Mouse (Mus musculus) bone marrow, adult 2 months (tissue): Measurements from ENCODE around the gene Gcnt7. TPM values are rescaled to one million over a fixed set of nuclear protein-coding genes. Genes with fewer than 3 reads are reported as not detected.

Experiments used
- H3K27ac ChIP-seq: fragments of 200-500 bp; 2 replicates; pipeline ENCODE4 v1.5.1; 2012; ENCODE audit warnings: low read depth, mild to moderate bottlenecking, control low read depth, inconsistent platforms, low read length; ENCODE audit not compliant: control insufficient read depth, poor library complexity, insufficient read depth
- H3K4me1 ChIP-seq: fragments of 200-500 bp; 2 replicates; pipeline ENCODE4 v1.6.1; 2011; ENCODE audit warnings: low read length; ENCODE audit not compliant: control insufficient read depth, insufficient read depth
- H3K4me3 ChIP-seq: fragments of 200-500 bp; replicated peaks from 2 replicates; pipeline ENCODE3; 2011; ENCODE audit warnings: mild to moderate bottlenecking, low read depth, low read length, control low read depth; ENCODE audit not compliant: control insufficient read depth
- CTCF ChIP-seq: fragments of 200-500 bp; IDR thresholded peaks from 2 replicates; pipeline ENCODE4 v1.5.1; 2011; ENCODE audit warnings: low read length, control low read depth; ENCODE audit not compliant: control insufficient read depth, insufficient read depth
- POLR2A ChIP-seq: fragments of 200-500 bp; IDR thresholded peaks from 2 replicates; pipeline ENCODE4 v1.6.1; 2011; ENCODE audit warnings: low read depth, mild to moderate bottlenecking, control low read depth, low read length, borderline replicate concordance; ENCODE audit not compliant: control insufficient read depth
- WGBS: fragments of 180-500 bp; shearing (Covaris S2); methylation state at CpG from one replicate; pipeline ENCODE4 v1.1.7; 2018; 5-methylcytosine and 5-hydroxymethylcytosine counted together
- polyA plus RNA-seq: library from polyadenylated mRNA; stranded (reverse); fragments of >200 nt; gene quantifications from 2 replicates; pipeline ENCODE4 v1.2.4, GENCODE M21; 2011; ENCODE audit warnings: low replicate concordance; ENCODE audit not compliant: missing spikeins, insufficient read depth, insufficient read length

The Gcnt7 gene
- polyA plus RNA-seq, 1 experiment, result not detected

- Histone ChIP-seq H3K4me3 (no peak overlapping the region), H3K27ac (no peak overlapping the region), H3K4me1 (no peaks in the 10 kb centered on the region)
- 80% methylated on average over 6 of the region's 6 CpGs for WGBS
- TF ChIP-seq POLR2A, result no peak
- no peak for TF ChIP-seq CTCF
Observed at GRCm38 (mm10) chr2:172450640-172451039, 7.8 kb downstream of the Gcnt7 start.

GRCm38 (mm10) chr2:172448329-172448728 is 10.1 kb downstream of the Gcnt7 start:
- Histone ChIP-seq H3K4me3 (no peak overlapping the region), H3K27ac (no peak overlapping the region), H3K4me1 (no peaks in the 10 kb centered on the region)
- no peak for TF ChIP-seq POLR2A
- TF ChIP-seq CTCF, result no peak
- WGBS, result 73% methylated on average over 4 of the region's 4 CpGs

GRCm38 (mm10) chr2:172447317-172447716 is 11.1 kb downstream of the Gcnt7 start:
- WGBS, result 90% methylated on average over 6 of the region's 6 CpGs
- H3K27ac ChIP-seq, result no peak overlapping the region
- H3K4me1 ChIP-seq, result no peaks in the 10 kb centered on the region; the same call in 1 of the 2 replicates
- H3K4me3 ChIP-seq, result no peak overlapping the region
- TF ChIP-seq CTCF (peak; percentile 73), POLR2A (no peak)

- WGBS, result 90% methylated on average over 4 of the region's 4 CpGs
- no peak for TF ChIP-seq CTCF
- TF ChIP-seq POLR2A, result no peak
- H3K27ac ChIP-seq, result no peak overlapping the region
- H3K4me3 ChIP-seq, result no peak overlapping the region
- no peaks in the 10 kb centered on the region; the same call in 1 of the 2 replicates for H3K4me1 ChIP-seq
Observed at GRCm38 (mm10) chr2:172445617-172446016, 12.8 kb downstream of the Gcnt7 start.

DNA sequence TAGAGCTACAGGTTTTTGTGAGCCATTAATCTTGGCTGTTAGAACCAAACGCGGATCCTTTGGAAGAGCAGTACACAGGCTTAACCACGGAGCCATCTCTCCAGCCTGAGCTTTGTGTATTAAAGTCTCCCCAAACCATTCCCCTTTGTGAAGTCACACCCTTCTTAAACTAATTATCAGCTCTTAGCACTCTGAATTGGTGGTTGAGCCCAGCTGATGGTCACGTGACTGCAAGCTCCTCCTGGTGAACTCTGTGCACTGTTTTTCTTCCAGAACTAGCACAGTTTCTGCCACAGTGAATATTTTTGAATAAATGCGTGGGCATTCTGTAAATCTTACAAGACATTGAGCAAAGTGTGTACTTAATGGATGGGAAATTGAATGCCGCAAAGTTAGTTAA is 17.2 kb downstream of the Gcnt7 start:
- 26% methylated on average over 6 of the region's 6 CpGs for WGBS
- no peak for TF ChIP-seq POLR2A
- TF ChIP-seq CTCF, result no peak
- Histone ChIP-seq H3K4me3 (peak overlapping the region; percentile 80), H3K27ac (peak overlapping the region; percentile 79), H3K4me1 (no peaks in the 10 kb centered on the region; the same call in 1 of the 2 replicates)

DNA sequence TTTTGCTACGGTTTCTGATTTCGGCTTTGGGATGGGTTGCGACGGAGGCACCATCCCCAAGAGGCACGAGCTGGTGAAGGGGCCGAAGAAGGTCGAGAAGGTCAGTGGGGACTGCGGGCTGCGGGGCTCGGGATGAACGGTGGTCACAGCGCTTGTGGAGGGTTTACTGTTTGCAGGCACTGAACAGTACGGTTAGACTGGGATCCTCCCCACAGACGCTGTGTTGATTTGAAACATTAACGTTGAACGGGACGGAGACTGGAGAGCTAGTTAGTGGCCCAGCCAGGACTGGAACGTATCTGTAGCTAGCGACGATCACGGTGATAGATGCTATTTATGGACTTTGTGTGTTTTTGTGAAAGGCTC is 17.8 kb downstream of the Gcnt7 start:
- under 1% methylated on average over 21 of the region's 21 CpGs for whole genome bisulfite sequencing
- TF ChIP-seq POLR2A (no peak), CTCF (no peak)
- peak overlapping the region; percentile 80 for H3K4me3 ChIP-seq
- H3K4me1 ChIP-seq, result no peaks in the 10 kb centered on the region; the same call in 1 of the 2 replicates
- H3K27ac ChIP-seq, result peak overlapping the region; percentile 79

GRCm38 (mm10) chr2:172439843-172440639 is 18.4 kb downstream of the Gcnt7 start, which contains the start of gene Rtf2:
Gene Rtf2 (plus strand): TSS chr2:172440556.
- no peaks in the 10 kb centered on the region; the same call in 1 of the 2 replicates for H3K4me1 ChIP-seq
- peak within 1 kb of the TSS; percentile 79 for H3K27ac ChIP-seq
- peak; percentile 15; the same call in 1 of the 2 replicates for TF ChIP-seq POLR2A
- TF ChIP-seq CTCF, result no peak
- 3% methylated on average over 35 of the region's 35 CpGs for WGBS
- peak within 1 kb of the TSS; percentile 80 for H3K4me3 ChIP-seq

DNA sequence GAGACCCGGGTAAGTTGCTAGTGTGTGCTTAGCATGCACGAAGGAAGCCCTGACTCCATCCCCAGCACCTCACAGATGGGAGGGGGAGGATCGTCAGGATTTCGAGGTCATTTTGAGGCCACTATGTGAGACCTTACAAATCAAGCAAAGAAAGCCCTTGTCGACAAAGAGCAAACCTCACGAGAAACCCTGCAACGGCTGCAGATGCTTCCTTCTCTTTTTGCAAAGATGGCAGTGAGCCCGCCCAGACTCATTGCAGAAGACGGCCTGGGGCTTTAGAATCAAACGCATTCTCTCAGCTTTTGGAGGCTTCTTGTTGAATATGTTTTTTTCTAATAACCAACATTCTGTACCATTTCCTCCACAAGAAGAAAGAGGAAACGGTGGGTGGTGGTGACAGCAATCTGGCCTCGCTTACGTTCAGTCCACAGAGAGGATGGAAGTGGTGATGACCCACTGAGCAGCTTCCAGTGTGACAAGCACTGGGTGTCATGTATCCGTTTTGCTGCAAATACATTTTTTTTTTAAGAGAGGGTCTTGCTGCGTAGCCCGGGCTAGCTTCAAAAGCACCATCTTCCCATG is 20.9 kb downstream of the Gcnt7 start:
- Histone ChIP-seq H3K4me1 (no peaks in the 10 kb centered on the region; the same call in 1 of the 2 replicates), H3K27ac (peak overlapping the region; percentile 55), H3K4me3 (no peak overlapping the region)
- 3% methylated on average over 16 of the region's 16 CpGs for WGBS
- no peak for TF ChIP-seq CTCF
- no peak for TF ChIP-seq POLR2A

- TF ChIP-seq POLR2A (no peak), CTCF (no peak)
- H3K4me3 ChIP-seq, result no peak overlapping the region
- no peaks in the 10 kb centered on the region; the same call in 1 of the 2 replicates for H3K4me1 ChIP-seq
- 8% methylated on average over 5 of the region's 5 CpGs for WGBS
- no peak overlapping the region for H3K27ac ChIP-seq
Observed at GRCm38 (mm10) chr2:172433746-172434145, 24.6 kb downstream of the Gcnt7 start.
